Mouse (Mus musculus): ENCODE data around the gene Nppa. TPM values are rescaled to one million over a fixed set of nuclear protein-coding genes. Genes with fewer than 3 reads are reported as not detected.

Nppa gene
- polyA plus RNA-seq, 1 experiment from 2014 or later: not detected

- Histone ChIP-seq H3K27ac (no peak within 1 kb of the TSS), H3K27me3 (ENCODE audit: insufficient read depth, low read length) (no peaks in the 10 kb centered on the region), H3K9ac (ENCODE audit: low read depth, low read length) (no peak within 1 kb of the TSS), H3K9me3 (replicated peaks; ENCODE audit: low read length) (no peaks in the 10 kb centered on the region), H3K36me3 (ENCODE audit: insufficient read depth, low read length) (no peaks in the 10 kb centered on the region), H3K4me3 (replicated peaks; ENCODE audit: low read depth, low read length) (no peak within 1 kb of the TSS), H3K4me1 (replicated peaks; ENCODE audit: insufficient read depth, low read length) (no peaks in the 10 kb centered on the region), H3K4me2 (ENCODE audit: low read length) (no peak within 1 kb of the TSS)
- ATAC-seq (replicated peaks; ENCODE audit: low FRiP score, low read depth) (peak; percentile 36; the same call in 1 of the 2 replicates), DNase-seq (ENCODE audit: low spot score) (peak; percentile 70)
- 31% methylated on average over 20 of the region's 20 CpGs for WGBS
- no peak for TF ChIP-seq CTCF (IDR thresholded peaks at IDR 0.05; ENCODE audit: low read depth)
Measured at GRCm38 (mm10) chr4:147985205-147986132, 15.1 kb upstream of the Nppa start, which contains the start of gene Nppb. Nppb (plus strand) TSS chr4:147985788.

- WGBS: 62% methylated on average over 7 of the region's 7 CpGs
- ATAC-seq (replicated peaks; ENCODE audit: low FRiP score, low read depth): no peak
Measured at GRCm38 (mm10) chr4:147993571-147994095, 6.9 kb upstream of the Nppa start.

DNA sequence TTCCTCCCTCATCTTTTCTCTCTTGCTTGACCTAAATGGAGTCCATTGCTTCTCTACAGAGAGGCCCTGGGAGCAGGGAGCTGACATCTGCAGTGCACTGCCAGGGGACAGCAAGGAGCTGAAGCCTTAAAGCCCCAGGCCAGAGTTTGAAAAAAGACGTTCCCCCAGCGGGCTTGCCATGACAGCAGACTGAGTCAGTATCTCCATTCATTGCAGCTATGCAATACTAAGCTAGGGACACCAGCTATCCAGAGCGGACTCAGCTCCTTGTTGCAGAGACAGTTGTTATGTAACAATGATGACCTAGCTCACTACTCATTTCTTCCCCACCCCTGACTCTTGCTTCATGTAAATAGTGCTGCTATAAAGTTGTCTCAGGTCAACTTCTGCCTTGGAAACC is 5.2 kb upstream of the Nppa start:
- 77% methylated on average over 3 of the region's 3 CpGs for WGBS
- Histone ChIP-seq H3K4me2 (ENCODE audit: low read length) (no peak overlapping the region), H3K4me1 (replicated peaks; ENCODE audit: insufficient read depth, low read length) (no peaks in the 10 kb centered on the region), H3K27me3 (ENCODE audit: insufficient read depth, low read length) (no peaks in the 10 kb centered on the region), H3K4me3 (replicated peaks; ENCODE audit: low read depth, low read length) (no peak overlapping the region), H3K9me3 (replicated peaks; ENCODE audit: low read length) (no peaks in the 10 kb centered on the region), H3K9ac (ENCODE audit: low read depth, low read length) (no peak overlapping the region), H3K27ac (no peak overlapping the region), H3K36me3 (ENCODE audit: insufficient read depth, low read length) (no peaks in the 10 kb centered on the region)
- no peak for TF ChIP-seq CTCF (IDR thresholded peaks at IDR 0.05; ENCODE audit: low read depth)
- DNase-seq (ENCODE audit: low spot score) (no peak), ATAC-seq (replicated peaks; ENCODE audit: low FRiP score, low read depth) (no peak)

More at GRCm38 (mm10) chr4:147993571-147994095, 6.9 kb upstream of the Nppa start:
- Histone ChIP-seq H3K4me3 (replicated peaks; ENCODE audit: low read depth, low read length) (no peak overlapping the region), H3K4me2 (ENCODE audit: low read length) (no peak overlapping the region), H3K9me3 (replicated peaks; ENCODE audit: low read length) (no peaks in the 10 kb centered on the region), H3K36me3 (ENCODE audit: insufficient read depth, low read length) (no peaks in the 10 kb centered on the region), H3K27ac (no peak overlapping the region), H3K4me1 (replicated peaks; ENCODE audit: insufficient read depth, low read length) (no peaks in the 10 kb centered on the region), H3K9ac (ENCODE audit: low read depth, low read length) (no peak overlapping the region), H3K27me3 (ENCODE audit: insufficient read depth, low read length) (no peaks in the 10 kb centered on the region)
- TF ChIP-seq CTCF (IDR thresholded peaks at IDR 0.05; ENCODE audit: low read depth): no peak
- no peak for DNase-seq (ENCODE audit: low spot score)

GRCm38 (mm10) chr4:148001013-148001789 is 679 bp downstream of the Nppa start:
- H3K9me3 ChIP-seq (replicated peaks; ENCODE audit: low read length): no peaks in the 10 kb centered on the region
- no peaks in the 10 kb centered on the region for H3K27me3 ChIP-seq (ENCODE audit: insufficient read depth, low read length)
- 0 out of 2 replicates have a peak, but pooled peaks cover 6% of the 10 kb centered on the region for H3K36me3 ChIP-seq (ENCODE audit: insufficient read depth, low read length)
- DNase-seq (ENCODE audit: low spot score): no peak
- ATAC-seq (replicated peaks; ENCODE audit: low FRiP score, low read depth): no peak
- no peak overlapping the region for H3K27ac ChIP-seq
- H3K4me1 ChIP-seq (replicated peaks; ENCODE audit: insufficient read depth, low read length): no peaks in the 10 kb centered on the region
- no peak overlapping the region for H3K9ac ChIP-seq (ENCODE audit: low read depth, low read length)
- 79% methylated on average over 17 of the region's 17 CpGs for WGBS
- TF ChIP-seq CTCF (IDR thresholded peaks at IDR 0.05; ENCODE audit: low read depth): no peak
- no peak overlapping the region for H3K4me2 ChIP-seq (ENCODE audit: low read length)
- H3K4me3 ChIP-seq (replicated peaks; ENCODE audit: low read depth, low read length): no peak overlapping the region

- Histone ChIP-seq H3K27ac (no peak overlapping the region), H3K27me3 (ENCODE audit: insufficient read depth, low read length) (no peaks in the 10 kb centered on the region), H3K4me2 (ENCODE audit: low read length) (no peak overlapping the region), H3K4me1 (replicated peaks; ENCODE audit: insufficient read depth, low read length) (no peaks in the 10 kb centered on the region), H3K9me3 (replicated peaks; ENCODE audit: low read length) (no peaks in the 10 kb centered on the region), H3K36me3 (ENCODE audit: insufficient read depth, low read length) (peaks cover 12% of the 10 kb centered on the region; the same call in 1 of the 2 replicates), H3K9ac (ENCODE audit: low read depth, low read length) (no peak overlapping the region), H3K4me3 (replicated peaks; ENCODE audit: low read depth, low read length) (no peak overlapping the region)
- ATAC-seq (replicated peaks; ENCODE audit: low FRiP score, low read depth) (no peak), DNase-seq (ENCODE audit: low spot score) (peak; percentile 31)
- no peak for TF ChIP-seq CTCF (IDR thresholded peaks at IDR 0.05; ENCODE audit: low read depth)
- 45% methylated on average over 8 of the region's 8 CpGs for WGBS
Measured at GRCm38 (mm10) chr4:148001866-148002265, 1.3 kb downstream of the Nppa start.

DNA sequence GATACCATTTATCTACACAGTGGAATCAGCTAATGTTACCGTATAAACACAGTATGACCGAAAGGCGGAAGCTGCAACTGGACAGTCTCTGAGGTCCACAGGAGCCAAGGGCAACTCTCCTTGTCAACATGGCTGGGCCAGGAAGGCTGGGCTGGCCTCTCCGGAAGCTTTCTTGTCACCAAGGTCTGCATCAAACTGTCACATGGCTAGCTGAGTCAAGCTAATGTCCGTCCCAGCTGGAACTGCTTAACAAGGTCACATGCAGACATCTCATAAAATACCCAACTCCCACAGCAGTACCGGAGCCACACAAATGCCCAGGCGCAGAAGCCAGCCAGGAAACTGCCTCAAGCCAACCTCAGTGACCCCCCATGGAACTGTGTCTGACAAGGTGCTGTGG is 3.8 kb downstream of the Nppa start:
- 46% methylated on average over 7 of the region's 7 CpGs for WGBS
- DNase-seq (ENCODE audit: low spot score) (peak; percentile 5), ATAC-seq (replicated peaks; ENCODE audit: low FRiP score, low read depth) (no peak)
- no peak for TF ChIP-seq CTCF (IDR thresholded peaks at IDR 0.05; ENCODE audit: low read depth)
- H3K4me2 ChIP-seq (ENCODE audit: low read length): no peak overlapping the region
- H3K27ac ChIP-seq: no peak overlapping the region
- H3K4me3 ChIP-seq (replicated peaks; ENCODE audit: low read depth, low read length): no peak overlapping the region
- H3K27me3 ChIP-seq (ENCODE audit: insufficient read depth, low read length): no peaks in the 10 kb centered on the region
- no peak overlapping the region for H3K9ac ChIP-seq (ENCODE audit: low read depth, low read length)
- H3K4me1 ChIP-seq (replicated peaks; ENCODE audit: insufficient read depth, low read length): no peaks in the 10 kb centered on the region
- H3K36me3 ChIP-seq (ENCODE audit: insufficient read depth, low read length): peaks cover 36% of the 10 kb centered on the region
- H3K9me3 ChIP-seq (replicated peaks; ENCODE audit: low read length): no peaks in the 10 kb centered on the region
